Mouse (Mus musculus) hindbrain, embryonic 10.5 days (tissue): Measurements from ENCODE around the gene Bsn. TPM values are rescaled to one million over a fixed set of nuclear protein-coding genes. Genes with fewer than 3 reads are reported as not detected.

ENCODE experiments used
- DNase-seq: peaks from one replicate; pipeline ENCODE4 v3.0.0-alpha.2; 2017; ENCODE audit warnings: low spot score
- H3K27ac ChIP-seq: fragments of 300-500 bp; sonication (generic); 2 replicates; pipeline ENCODE4 v1.5.1; 2016; ENCODE audit warnings: mild to moderate bottlenecking, moderate library complexity
- H3K27me3 ChIP-seq: fragments of 300-500 bp; sonication (generic); 2 replicates; pipeline ENCODE4 v1.6.1; 2016; ENCODE audit warnings: mild to moderate bottlenecking; ENCODE audit not compliant: poor library complexity, insufficient read depth, severe bottlenecking
- H3K36me3 ChIP-seq: fragments of 300-500 bp; sonication (generic); 2 replicates; pipeline ENCODE4 v1.6.1; 2016; ENCODE audit warnings: mild to moderate bottlenecking, moderate library complexity
- H3K4me1 ChIP-seq: fragments of 300-500 bp; sonication (generic); replicated peaks from 2 replicates; pipeline ENCODE4 v1.6.1; 2016; ENCODE audit warnings: mild to moderate bottlenecking
- H3K4me3 ChIP-seq: fragments of 300-500 bp; sonication (generic); 2 replicates; pipeline ENCODE4 v1.5.1; 2016; ENCODE audit warnings: mild to moderate bottlenecking, moderate library complexity
- H3K9me3 ChIP-seq: fragments of 300-500 bp; sonication (generic); 2 replicates; pipeline ENCODE4 v1.6.1; 2016; ENCODE audit warnings: mild to moderate bottlenecking, moderate library complexity
- WGBS: fragments of 180-500 bp; shearing (Covaris S2); methylation state at CpG from one replicate; pipeline ENCODE4 v1.1.7; 2016; 5-methylcytosine and 5-hydroxymethylcytosine counted together
- polyA plus RNA-seq: library from polyadenylated mRNA; unstranded; fragments of >200 nt; fragmentation: Nextera tagmentation; extraction: Ambion mirVana; gene quantifications from 2 replicates; pipeline ENCODE4 v1.2.1, GENCODE M21; 2016

The Bsn gene
- polyA plus RNA-seq, 1 experiment from 2014 or later, result 2.4 TPM

- no peaks in the 10 kb centered on the region for H3K27me3 ChIP-seq
- 84% methylated on average over 4 of the region's 4 CpGs for WGBS
- no peaks in the 10 kb centered on the region for H3K9me3 ChIP-seq
- H3K4me1 ChIP-seq, result peaks cover 41% of the 10 kb centered on the region
- DNase-seq, result no peak
- H3K27ac ChIP-seq, result no peak overlapping the region
- H3K36me3 ChIP-seq, result peaks cover 73% of the 10 kb centered on the region
- H3K4me3 ChIP-seq, result no peak overlapping the region
These were observed 138.3 kb downstream of the Bsn start for GRCm38 (mm10) chr9:108051931-108052220.

- 93% methylated on average over 15 of the region's 15 CpGs for whole genome bisulfite sequencing
- no peaks in the 10 kb centered on the region for H3K9me3 ChIP-seq
- DNase-seq, result no peak
- H3K27me3 ChIP-seq, result no peaks in the 10 kb centered on the region
- no peak overlapping the region for H3K27ac ChIP-seq
- H3K4me1 ChIP-seq, result peaks cover 39% of the 10 kb centered on the region
- H3K4me3 ChIP-seq, result no peak overlapping the region
- H3K36me3 ChIP-seq, result peaks cover 73% of the 10 kb centered on the region
These were observed 138.8 kb downstream of the Bsn start for GRCm38 (mm10) chr9:108051184-108051930.

GRCm38 (mm10) chr9:108049561-108050251 is 140.5 kb downstream of the Bsn start:
- Histone ChIP-seq H3K27ac (peak overlapping the region; percentile 86), H3K27me3 (no peaks in the 10 kb centered on the region), H3K9me3 (no peaks in the 10 kb centered on the region), H3K36me3 (peaks cover 73% of the 10 kb centered on the region), H3K4me1 (peaks cover 39% of the 10 kb centered on the region), H3K4me3 (peak overlapping the region; percentile 75)
- WGBS, result 45% methylated on average over 15 of the region's 15 CpGs
- DNase-seq, result no peak

GRCm38 (mm10) chr9:108049016-108049455 is 141.1 kb downstream of the Bsn start, which contains the start of gene Gmppb:
Gene Gmppb, plus strand, starts transcription at chr9:108049242.
- Histone ChIP-seq H3K27ac (peak within 1 kb of the TSS; percentile 86), H3K4me1 (peaks cover 39% of the 10 kb centered on the region), H3K27me3 (no peaks in the 10 kb centered on the region), H3K4me3 (peak within 1 kb of the TSS; percentile 75), H3K9me3 (no peaks in the 10 kb centered on the region), H3K36me3 (peaks cover 69% of the 10 kb centered on the region)
- peak; percentile 97 for DNase-seq
- under 1% methylated on average over 39 of the region's 39 CpGs for WGBS

GRCm38 (mm10) chr9:108048566-108048955 is 141.6 kb downstream of the Bsn start:
- 2% methylated on average over 19 of the region's 19 CpGs for WGBS
- Histone ChIP-seq H3K36me3 (peaks cover 67% of the 10 kb centered on the region), H3K4me3 (peak overlapping the region; percentile 75), H3K4me1 (peaks cover 39% of the 10 kb centered on the region), H3K27ac (peak overlapping the region; percentile 86), H3K9me3 (no peaks in the 10 kb centered on the region), H3K27me3 (no peaks in the 10 kb centered on the region)
- no peak for DNase-seq

- H3K27ac ChIP-seq, result peak overlapping the region; percentile 86
- no peak for DNase-seq
- no peaks in the 10 kb centered on the region for H3K9me3 ChIP-seq
- peak overlapping the region; percentile 75 for H3K4me3 ChIP-seq
- H3K27me3 ChIP-seq, result no peaks in the 10 kb centered on the region
- H3K36me3 ChIP-seq, result peaks cover 68% of the 10 kb centered on the region
- WGBS, result 52% methylated on average over 17 of the region's 17 CpGs
- peaks cover 32% of the 10 kb centered on the region for H3K4me1 ChIP-seq
These were observed 142.3 kb downstream of the Bsn start for GRCm38 (mm10) chr9:108047601-108048565.

- peaks cover 28% of the 10 kb centered on the region for H3K4me1 ChIP-seq
- no peak overlapping the region for H3K4me3 ChIP-seq
- H3K27ac ChIP-seq, result no peak overlapping the region
- 91% methylated on average over 4 of the region's 4 CpGs for WGBS
- H3K9me3 ChIP-seq, result no peaks in the 10 kb centered on the region
- H3K36me3 ChIP-seq, result peaks cover 71% of the 10 kb centered on the region
- H3K27me3 ChIP-seq, result no peaks in the 10 kb centered on the region
- DNase-seq, result no peak
These were observed 143.6 kb downstream of the Bsn start for GRCm38 (mm10) chr9:108046582-108046981.

Other genes with a start within 250 kb of the Bsn start
- gene Traip, start 240.2 kb downstream of the Bsn start, polyA plus RNA-seq, result 24.3 and 35.3 TPM in 2 replicates
- 8.5 and 9.6 TPM in 2 replicates for gene Uba7, start 214.9 kb downstream of the Bsn start, polyA plus RNA-seq
- gene Gm20661, start 207.3 kb downstream of the Bsn start, polyA plus RNA-seq, result 1.5 and 1.8 TPM in 2 replicates
- gene Inka1, start 204.5 kb downstream of the Bsn start, polyA plus RNA-seq, result 59.8 and 61.0 TPM in 2 replicates
- gene Cdhr4, start 197.9 kb downstream of the Bsn start, polyA plus RNA-seq, result 2.4 and 3.0 TPM in 2 replicates
- 0.46 and 0.54 TPM in 2 replicates for gene Gm20662, start 194.0 kb downstream of the Bsn start, polyA plus RNA-seq
- 60.1 and 65.5 TPM in 2 replicates for gene Ip6k1, start 187.9 kb downstream of the Bsn start, polyA plus RNA-seq
- gene Gmppb, start 141.1 kb downstream of the Bsn start, polyA plus RNA-seq, result 24.9 and 30.7 TPM in 2 replicates
- 2.4 and 3.4 TPM in 2 replicates for gene Amigo3, start 137.2 kb downstream of the Bsn start, polyA plus RNA-seq
- gene Mst1, start 109.9 kb downstream of the Bsn start, polyA plus RNA-seq, result 0.34 and 0.39 TPM in 2 replicates
- gene Rnf123, start 107.0 kb downstream of the Bsn start, polyA plus RNA-seq, result 36.6 and 39.1 TPM in 2 replicates
- 77.0 and 83.8 TPM in 2 replicates for gene Apeh, start 95.8 kb downstream of the Bsn start, polyA plus RNA-seq
- gene Dag1, start 73.6 kb upstream of the Bsn start, polyA plus RNA-seq, result 81.2 and 81.6 TPM in 2 replicates
- 39.5 and 54.3 TPM in 2 replicates for gene Nicn1, start 100.0 kb upstream of the Bsn start, polyA plus RNA-seq
- gene Amt, start 106.5 kb upstream of the Bsn start, polyA plus RNA-seq, result 31.4 and 34.7 TPM in 2 replicates
- gene Rhoa, start 115.7 kb upstream of the Bsn start, polyA plus RNA-seq, result 271 and 385 TPM in 2 replicates
- gene Tcta, start 115.8 kb upstream of the Bsn start, polyA plus RNA-seq, result 20.7 and 32.7 TPM in 2 replicates
- 816 and 892 TPM in 2 replicates for gene Gpx1, start 148.5 kb upstream of the Bsn start, polyA plus RNA-seq
- gene Usp4, start 157.5 kb upstream of the Bsn start, polyA plus RNA-seq, result 124 and 128 TPM in 2 replicates
- gene 1700102P08Rik, start 202.4 kb upstream of the Bsn start, polyA plus RNA-seq, result 0.58 and 0.69 TPM in 2 replicates
- 1.0 and 1.2 TPM in 2 replicates for gene Ccdc36, start 238.1 kb upstream of the Bsn start, polyA plus RNA-seq
- gene BC048562, start 246.1 kb upstream of the Bsn start, polyA plus RNA-seq, result not detected in 2 replicates